Mouse (Mus musculus): Measurements from ENCODE around the gene Mdm1.
A peak's percentile ranks its signal among the peaks of the same experiment; 100 is the strongest.
"Not testable (repeated sequence)": the region's sequence is repeated elsewhere in the genome, so short reads cannot be mapped to it uniquely, and the experiment has no call there.

The Mdm1 gene

GRCm38 (mm10) chr10:118122441-118123162 is 19.0 kb upstream of the Mdm1 start:
- no peak for DNase-seq (ENCODE audit: low spot score in 2 of 2)

- no peak for DNase-seq (ENCODE audit: low spot score in 2 of 2)
Measured at GRCm38 (mm10) chr10:118125236-118125635, 16.4 kb upstream of the Mdm1 start.

GRCm38 (mm10) chr10:118125776-118126445 is 15.7 kb upstream of the Mdm1 start:
- DNase-seq (ENCODE audit: low spot score in 2 of 2), result no peak

GRCm38 (mm10) chr10:118129001-118129682 is 12.5 kb upstream of the Mdm1 start:
- DNase-seq (ENCODE audit: low spot score in 2 of 2), result no peak

- DNase-seq (ENCODE audit: low spot score in 2 of 2), result no peak
Measured at GRCm38 (mm10) chr10:118130016-118130415, 11.6 kb upstream of the Mdm1 start.

- DNase-seq (ENCODE audit: low spot score in 2 of 2), result no peak
Measured at GRCm38 (mm10) chr10:118132993-118133392, 8.6 kb upstream of the Mdm1 start.

- DNase-seq (ENCODE audit: low spot score in 2 of 2), result no peak
Measured at GRCm38 (mm10) chr10:118138508-118138907, 3.1 kb upstream of the Mdm1 start.

GRCm38 (mm10) chr10:118139837-118140570 is 1.6 kb upstream of the Mdm1 start:
- DNase-seq (ENCODE audit: low spot score in 2 of 2), result no peak

GRCm38 (mm10) chr10:118141884-118142801 is 532 bp downstream of the Mdm1 start:
- no peak for DNase-seq (ENCODE audit: low spot score in 2 of 2)

- no peak for DNase-seq (ENCODE audit: low spot score in 2 of 2)
Measured at GRCm38 (mm10) chr10:118149381-118149780, 7.8 kb downstream of the Mdm1 start.

GRCm38 (mm10) chr10:118150866-118151265 is 9.3 kb downstream of the Mdm1 start:
- no peak for DNase-seq (ENCODE audit: low spot score in 2 of 2)

- DNase-seq (ENCODE audit: low spot score in 2 of 2), result no peak
Measured at GRCm38 (mm10) chr10:118155932-118156331, 14.3 kb downstream of the Mdm1 start.

GRCm38 (mm10) chr10:118161131-118161530 is 19.5 kb downstream of the Mdm1 start:
- no peak for DNase-seq (ENCODE audit: low spot score in 2 of 2)

GRCm38 (mm10) chr10:118169212-118169611 is 27.6 kb downstream of the Mdm1 start:
- no peak for DNase-seq (ENCODE audit: low spot score in 2 of 2)

- DNase-seq (ENCODE audit: low spot score in 2 of 2), result no peak
Measured at GRCm38 (mm10) chr10:118172416-118172815, 30.8 kb downstream of the Mdm1 start.

- DNase-seq (ENCODE audit: low spot score in 2 of 2), result no peak
Measured at GRCm38 (mm10) chr10:118172876-118173275, 31.3 kb downstream of the Mdm1 start.

- not testable (repeated sequence) for DNase-seq (ENCODE audit: low spot score in 2 of 2)
Measured at GRCm38 (mm10) chr10:118175542-118175941, 33.9 kb downstream of the Mdm1 start.

- DNase-seq (ENCODE audit: low spot score in 2 of 2), result no peak
Measured at GRCm38 (mm10) chr10:118178735-118179151, 37.1 kb downstream of the Mdm1 start.

- no peak for DNase-seq (ENCODE audit: low spot score in 2 of 2)
Measured at GRCm38 (mm10) chr10:118179265-118179664, 37.7 kb downstream of the Mdm1 start.

GRCm38 (mm10) chr10:118195150-118195549 is 53.5 kb downstream of the Mdm1 start:
- DNase-seq (ENCODE audit: low spot score in 2 of 2), result peak in 1 of 2 experiments; percentile 5

GRCm38 (mm10) chr10:118204642-118205041 is 63.0 kb downstream of the Mdm1 start, which contains the start of gene Il22:
TSS of gene Il22 (plus strand) at chr10:118204942.
- no peak for DNase-seq (ENCODE audit: low spot score in 2 of 2)
